Mouse (Mus musculus): ENCODE measurements around the gene Gm10057.
"Not testable (repeated sequence)": the region's sequence is repeated elsewhere in the genome, so short reads cannot be mapped to it uniquely, and the experiment has no call there.

GRCm38 (mm10) chrX:154033727-154034126 lies 21.1 kb downstream of the Gm10057 start, which contains the start of gene 4921511M17Rik:
- not testable (repeated sequence) for TF ChIP-seq USF1 (IDR thresholded peaks at IDR 0.05; ENCODE audit: low read depth); CEBPB (IDR thresholded peaks at IDR 0.05; ENCODE audit: low read depth); CTCF (IDR thresholded peaks at IDR 0.05; ENCODE audit: control insufficient read depth, insufficient read depth, insufficient read length); MAX (IDR thresholded peaks at IDR 0.05)
